ENCODE assay signal across 26 mouse cellular contexts in the genomic region with DNA sequence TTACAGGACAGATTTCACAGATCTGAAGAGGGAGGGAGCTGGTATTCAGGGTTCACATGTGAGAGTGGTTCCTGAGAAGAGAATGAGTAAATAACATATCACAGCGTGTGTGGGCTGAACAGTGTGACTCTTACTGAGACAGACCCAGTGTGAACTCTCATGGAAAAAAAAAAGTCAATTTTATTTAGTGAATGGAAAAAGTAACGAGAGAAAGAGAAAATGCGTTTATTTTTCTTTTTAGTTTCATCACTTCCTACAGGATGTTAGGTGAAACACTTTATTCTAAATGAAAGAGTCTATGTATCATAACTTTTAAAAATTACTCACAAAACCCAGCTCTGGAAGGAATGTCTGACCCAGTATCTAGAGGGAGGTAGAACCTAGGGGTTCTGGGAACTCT. TPM values are rescaled to one million over a fixed set of nuclear protein-coding genes. Genes with fewer than 3 reads are reported as not detected.
"Had no signal": no experiment of that assay in that cellular context is flagged by ENCODE, and none has a peak within 500 bp of the region (broad histone marks: within the 10 kb centered on the region; RNA-seq: fewer than 3 reads in every experiment).

No protein-coding gene starts in this region.

- ATAC-seq: liver, embryonic 12.5 days; midbrain, embryonic 15.5 days had no signal

- H3K27ac ChIP-seq: kidney, postnatal 0 days; layer of hippocampus, adult 2 months; limb, embryonic 10.5 days; limb, embryonic 13.5 days; liver, embryonic 12.5 days; liver, embryonic 15.5 days; lung, embryonic 15.5 days; midbrain, embryonic 12.5 days; midbrain, embryonic 15.5 days; neural tube, embryonic 13.5 days had no signal

- DNase-seq: kidney, adult 18-20 months; kidney, postnatal 25 days; layer of hippocampus, adult 9-11 months; liver; lung, adult 18-20 months; lung, postnatal 10 days; lung, postnatal 4 days; retina, postnatal 1 day; right cerebral cortex, postnatal 25 days; spleen, adult 18-20 months; thymus, adult 18-20 months; thymus, postnatal 25 days had no signal

- H3K4me2 ChIP-seq: limb, embryonic 13.5 days; liver, embryonic 12.5 days; liver, embryonic 15.5 days; lung, embryonic 15.5 days; midbrain, embryonic 12.5 days; midbrain, embryonic 15.5 days; neural tube, embryonic 13.5 days had no signal

- H3K4me1 ChIP-seq: liver, embryonic 15.5 days had no signal

- H3K36me3 ChIP-seq: limb, embryonic 10.5 days; limb, embryonic 13.5 days; liver, embryonic 12.5 days; liver, embryonic 15.5 days; lung, embryonic 15.5 days; midbrain, embryonic 12.5 days; midbrain, embryonic 15.5 days; neural tube, embryonic 13.5 days had no signal

- H3K4me3 ChIP-seq: layer of hippocampus, adult 2 months; limb, embryonic 10.5 days; limb, embryonic 13.5 days; liver, embryonic 12.5 days; liver, embryonic 15.5 days; lung, embryonic 15.5 days; midbrain, embryonic 12.5 days; midbrain, embryonic 15.5 days; neural tube, embryonic 13.5 days had no signal

- H3K9me3 ChIP-seq: limb, embryonic 10.5 days; limb, embryonic 13.5 days; liver, embryonic 12.5 days; liver, embryonic 15.5 days; lung, embryonic 15.5 days; midbrain, embryonic 12.5 days; midbrain, embryonic 15.5 days; neural tube, embryonic 13.5 days had no signal

- H3K9ac ChIP-seq: limb, embryonic 13.5 days; liver, embryonic 12.5 days; liver, embryonic 15.5 days; lung, embryonic 15.5 days; midbrain, embryonic 12.5 days; midbrain, embryonic 15.5 days; neural tube, embryonic 13.5 days had no signal

RNA-seq across cellular contexts. Expression of gene Gfi1, which starts 5.6 kb away (rescaled TPM):
- total RNA-seq: layer of hippocampus, adult 2 months; layer of hippocampus, postnatal 25 days; left cerebral cortex, adult 18-20 months; left cerebral cortex, postnatal 25 days had no signal
- polyA plus RNA-seq: kidney, embryonic 14.5 days; kidney, postnatal 0 days; midbrain, embryonic 12.5 days; midbrain, embryonic 15.5 days had no signal
